Mouse (Mus musculus) MEL (cell line): ENCODE results near the gene H2-K1. TPM values are rescaled to one million over a fixed set of nuclear protein-coding genes. Genes with fewer than 3 reads are reported as not detected.

Experiments used
- DNase-seq: peaks from one replicate; pipeline ENCODE4 v3.0.0; 2011; ENCODE audit warnings: low read depth, low spot score
- H3K27ac ChIP-seq: 2 replicates; pipeline ENCODE4 v1.5.1; 2012; ENCODE audit warnings: low read depth, mild to moderate bottlenecking, control low read depth, low read length, moderate library complexity; ENCODE audit not compliant: control insufficient read depth
- H3K27me3 ChIP-seq, 2 experiments: fragments of 150-350 bp in 1 of 2; sonication (generic) in 1 of 2; 2 replicates each; pipeline ENCODE4 v1.6.1; 2012; ENCODE audit warnings: low read length in 2 of 2, mild to moderate bottlenecking in 2 of 2, improper control_type of control experiment in 1 of 2, moderate library complexity in 1 of 2; ENCODE audit not compliant: insufficient read depth in 2 of 2, control insufficient read depth in 1 of 2
- H3K36me3 ChIP-seq, 2 experiments: 2 replicates each; pipeline ENCODE4 v1.6.1; 2012 to 2014; ENCODE audit warnings: low read length in 2 of 2, improper control_type of control experiment in 1 of 2, inconsistent platforms in 1 of 2, mild to moderate bottlenecking in 1 of 2; ENCODE audit not compliant: insufficient read depth in 2 of 2, control insufficient read depth in 1 of 2
- H3K4me1 ChIP-seq, 2 experiments: fragments of 150-350 bp in 1 of 2; sonication (generic) in 1 of 2; 2 replicates each; pipeline ENCODE4 v1.6.1; 2012; ENCODE audit warnings: low read length in 2 of 2, improper control_type of control experiment in 1 of 2, mild to moderate bottlenecking in 1 of 2; ENCODE audit not compliant: insufficient read depth in 2 of 2, control insufficient read depth in 1 of 2
- H3K4me3 ChIP-seq, 2 experiments: fragments of 150-350 bp in 1 of 2; sonication (generic) in 1 of 2; 2 replicates each; pipeline ENCODE4 v1.5.1; 2012; ENCODE audit warnings: low read depth in 2 of 2, low read length in 2 of 2, mild to moderate bottlenecking in 2 of 2, moderate library complexity in 2 of 2, control low read depth in 1 of 2, improper control_type of control experiment in 1 of 2; ENCODE audit not compliant: control insufficient read depth in 1 of 2, insufficient read depth in 1 of 2
- H3K79me2 ChIP-seq: 2 replicates; pipeline ENCODE4 v1.6.1; 2012; ENCODE audit warnings: mild to moderate bottlenecking, low read length, moderate library complexity; ENCODE audit not compliant: control insufficient read depth, poor library complexity, insufficient read depth
- H3K9ac ChIP-seq: 2 replicates; pipeline ENCODE4 v1.6.1; 2012; ENCODE audit warnings: low read depth, mild to moderate bottlenecking, control low read depth, low read length, moderate library complexity; ENCODE audit not compliant: control insufficient read depth, poor library complexity, severe bottlenecking
- H3K9me3 ChIP-seq: fragments of 150-350 bp; sonication (generic); replicated peaks from 2 replicates; pipeline ENCODE4 v1.6.1; 2012; ENCODE audit warnings: mild to moderate bottlenecking, low read length, improper control_type of control experiment, moderate library complexity; ENCODE audit not compliant: insufficient read depth
- CHD1 ChIP-seq: IDR thresholded peaks from 2 replicates; pipeline ENCODE4 v1.6.1; 2012; ENCODE audit warnings: low read depth, mild to moderate bottlenecking, inconsistent platforms, low read length, improper control_type of control experiment
- CTCF ChIP-seq, 3 experiments: IDR thresholded peaks in 2 of 3; conservative IDR thresholded peaks in 1 of 3; 2 replicates each; pipeline ENCODE4 v1.5.1; 2011 to 2012; ENCODE audit warnings: low read length in 3 of 3, low read depth in 2 of 3, mild to moderate bottlenecking in 2 of 3, improper control_type of control experiment in 1 of 3, inconsistent platforms in 1 of 3, mixed read lengths in 1 of 3, moderate library complexity in 1 of 3; ENCODE audit not compliant: control insufficient read depth in 1 of 3, insufficient read depth in 1 of 3, poor library complexity in 1 of 3, severe bottlenecking in 1 of 3
- EP300 ChIP-seq, 2 experiments: IDR thresholded peaks; 2 replicates each; pipeline ENCODE4 v1.6.1; 2011; ENCODE audit warnings: improper control_type of control experiment in 2 of 2, low read length in 2 of 2, low read depth in 1 of 2, mild to moderate bottlenecking in 1 of 2
- ETS1 ChIP-seq: IDR thresholded peaks from 2 replicates; pipeline ENCODE4 v1.6.1; 2012; ENCODE audit warnings: low read depth, mild to moderate bottlenecking, inconsistent platforms, low read length, improper control_type of control experiment, moderate library complexity
- JUND ChIP-seq: IDR thresholded peaks from 2 replicates; pipeline ENCODE4 v1.6.1; 2011; ENCODE audit warnings: low read depth, mild to moderate bottlenecking, improper control_type of control experiment, low read length
- POLR2AphosphoS5 ChIP-seq: IDR thresholded peaks from 2 replicates; pipeline ENCODE4 v1.6.1; 2012; ENCODE audit warnings: low read depth, borderline replicate concordance, mild to moderate bottlenecking, inconsistent platforms, low read length, moderate library complexity, mixed read lengths
- RAD21 ChIP-seq: IDR thresholded peaks from 2 replicates; pipeline ENCODE4 v1.6.1; 2011; ENCODE audit warnings: mild to moderate bottlenecking, low read depth, low read length, improper control_type of control experiment
- TAL1 ChIP-seq: IDR thresholded peaks from 2 replicates; pipeline ENCODE4 v1.6.1; 2012; ENCODE audit warnings: mild to moderate bottlenecking, inconsistent platforms, low read length, moderate library complexity, mixed read lengths
- ZC3H11A ChIP-seq: IDR thresholded peaks from 2 replicates; pipeline ENCODE4 v1.6.1; 2012; ENCODE audit warnings: low read depth, mild to moderate bottlenecking, inconsistent platforms, low read length, improper control_type of control experiment
- ZMIZ1 ChIP-seq: IDR thresholded peaks from 2 replicates; pipeline ENCODE4 v1.6.1; 2012; ENCODE audit warnings: low read depth, mild to moderate bottlenecking, inconsistent platforms, low read length, improper control_type of control experiment, moderate library complexity
- ZNF384 ChIP-seq: IDR thresholded peaks from 2 replicates; pipeline ENCODE4 v1.6.1; 2012; ENCODE audit warnings: low read depth, mild to moderate bottlenecking, inconsistent platforms, low read length, improper control_type of control experiment
- polyA plus RNA-seq, 2 experiments: library from polyadenylated mRNA; stranded (reverse) in 1 of 2; unstranded in 1 of 2; fragments of >175 nt in 1 of 2; fragments of >200 nt in 1 of 2; gene quantifications; 2 replicates each; pipeline versions ENCODE4 v1.2.1 to v1.2.4; 2012; ENCODE audit warnings: low replicate concordance in 2 of 2, low read depth in 1 of 2; ENCODE audit not compliant: insufficient read length in 2 of 2, insufficient read depth in 1 of 2, missing spikeins in 1 of 2
- total RNA-seq: library from RNA; depleted of rRNA; stranded (reverse); fragments of 300-350 nt; gene quantifications from 2 replicates; pipeline ENCODE4 v1.2.3, GENCODE M21; 2012

The H2-K1 gene
- total and polyA plus RNA-seq, 3 experiments = 81.1 to 113 TPM; not detected in 1

DNA sequence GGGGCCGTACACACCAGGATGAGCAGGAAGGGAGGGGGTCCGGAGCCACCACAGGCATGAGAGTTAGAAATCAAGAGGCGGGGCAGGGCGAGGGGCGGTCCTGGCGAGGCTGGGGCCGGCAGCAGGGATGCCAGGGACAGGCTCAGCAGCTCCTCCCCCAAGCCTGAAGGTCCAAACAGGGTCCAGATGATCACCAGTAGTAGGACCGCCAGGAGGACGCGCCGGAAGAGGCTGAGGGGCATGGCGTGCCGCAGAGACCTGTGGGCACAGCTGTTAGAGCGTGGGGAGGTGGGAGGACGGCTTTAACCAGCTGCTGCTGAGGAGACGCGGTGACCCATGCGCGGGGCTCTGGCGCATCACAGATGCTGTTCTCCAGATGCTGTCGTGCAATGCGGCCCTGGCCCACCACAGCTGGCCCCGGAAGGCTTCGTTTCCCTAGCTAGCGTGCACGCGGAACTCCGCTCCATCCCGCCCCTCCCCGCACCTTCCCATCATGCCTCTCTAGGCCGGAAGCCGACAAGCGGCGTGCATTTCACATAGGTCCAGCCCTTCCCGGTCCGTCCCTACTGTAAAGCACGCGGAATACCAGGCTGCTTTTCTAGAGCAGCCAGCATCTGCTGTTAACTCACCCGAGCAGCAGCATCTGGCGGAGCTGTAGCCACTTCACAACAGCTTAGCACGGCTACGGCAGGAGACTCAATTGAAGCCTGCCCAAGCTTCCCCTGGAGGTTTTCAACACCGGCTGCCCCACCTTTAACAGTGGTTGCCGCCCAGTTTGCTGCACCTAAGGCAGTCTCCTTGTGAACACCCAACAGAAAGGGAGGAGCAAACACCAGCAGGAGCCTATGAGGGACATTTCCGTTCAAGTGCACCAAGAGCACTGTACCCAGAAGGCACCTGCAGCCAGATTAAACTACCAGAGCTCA is 48.9 kb downstream of the H2-K1 start, which contains the start of gene B3galt4 (continued):
- TF ChIP-seq ETS1 (peak; percentile 76), JUND (no peak), ZNF384 (no peak), TAL1 (no peak), ZMIZ1 (peak; percentile 97)

DNA sequence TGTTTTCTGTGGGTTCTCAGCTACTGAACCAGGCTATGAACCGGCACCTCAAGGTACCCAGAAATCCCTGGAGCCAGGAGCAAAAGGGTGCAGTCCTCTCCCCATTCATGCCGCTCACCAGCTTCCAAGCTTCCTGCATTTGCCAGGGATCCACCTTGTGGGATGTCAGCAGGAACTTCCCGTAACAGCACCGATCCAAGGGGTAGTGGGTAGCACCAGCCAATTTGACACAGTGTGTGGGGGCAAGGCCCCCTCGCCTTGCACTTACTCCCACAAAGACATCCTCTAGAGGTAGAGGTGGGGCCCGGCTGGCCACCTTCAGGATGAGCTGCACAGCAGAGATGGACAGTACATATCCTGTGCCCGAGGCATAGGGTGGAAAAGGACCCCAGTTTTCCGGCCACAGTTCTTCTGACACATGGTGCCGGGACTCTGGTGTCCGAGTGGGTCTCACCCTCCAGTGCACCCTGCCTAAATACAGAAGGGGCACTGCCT is 50.0 kb downstream of the H2-K1 start:
- H3K79me2 ChIP-seq = peaks cover 28% of the 10 kb centered on the region
- H3K4me3 ChIP-seq = no peak overlapping the region
- H3K27me3 ChIP-seq = no peaks in the 10 kb centered on the region
- H3K4me1 ChIP-seq = peaks cover 0 to 13% of the 10 kb centered on the region in 2 experiments; a peak in 2 of 4 replicates
- peak; percentile 41 for DNase-seq
- peak overlapping the region; percentile 81; the same call in 1 of the 2 replicates for H3K9ac ChIP-seq
- H3K36me3 ChIP-seq = peaks cover 13% of the 10 kb centered on the region in 2 experiments
- peak; percentile 38; the same call in 1 of the 2 replicates for TF ChIP-seq POLR2AphosphoS5
- no peak for TF ChIP-seq RAD21
- TF ChIP-seq EP300 (IDR thresholded peaks at IDR 0.05; ENCODE audit: low read depth in 1 of 2, low read length in 2 of 2) = no peak
- no peak overlapping the region for H3K27ac ChIP-seq
- no peaks in the 10 kb centered on the region for H3K9me3 ChIP-seq

GRCm38 (mm10) chr17:33948905-33949537 is 51.1 kb downstream of the H2-K1 start:
- no peak overlapping the region for H3K9ac ChIP-seq
- H3K27ac ChIP-seq = no peak overlapping the region
- DNase-seq = no peak
- no peak overlapping the region for H3K4me3 ChIP-seq
- H3K4me1 ChIP-seq = peaks cover 0 to 13% of the 10 kb centered on the region in 2 experiments; a peak in 2 of 4 replicates
- no peaks in the 10 kb centered on the region for H3K9me3 ChIP-seq
- no peak for TF ChIP-seq ZC3H11A
- TF ChIP-seq CTCF (IDR thresholded peaks at IDR 0.05 in 2 of 3, conservative IDR thresholded peaks at IDR 0.05 in 1 of 3; ENCODE audit: control insufficient read depth in 1 of 3, insufficient read depth in 1 of 3, low read depth in 2 of 3, low read length in 3 of 3, poor library complexity in 1 of 3, severe bottlenecking in 1 of 3) = no peak
- no peak for TF ChIP-seq CHD1
- TF ChIP-seq TAL1 = no peak
- no peaks in the 10 kb centered on the region for H3K27me3 ChIP-seq
- peaks cover 16% of the 10 kb centered on the region for H3K79me2 ChIP-seq
- peaks cover 9 to 13% of the 10 kb centered on the region in 2 experiments for H3K36me3 ChIP-seq
